Mouse (Mus musculus) thymus, adult 18-20 months (tissue): ENCODE measurements at regions not wholly inside any gene's neighbourhood (a gene's known extent, or its start where the extent isn't known, plus 50 kb on each side); places are given as distances from the start of the nearest gene placed in this dataset.

Experiments
- DNase-seq, 2 experiments: peaks; one replicate each; pipeline ENCODE4 v3.0.0; 2022; ENCODE audit warnings: mixed read lengths in 2 of 2

GRCm38 (mm10) chr11:112501781-112502180 lies 280.2 kb upstream of the Sox9 start:
- DNase-seq = no peak

- no peak for DNase-seq
Observed at GRCm38 (mm10) chr11:112519076-112519475, 262.9 kb upstream of the Sox9 start.

- no peak for DNase-seq
Observed at GRCm38 (mm10) chr11:112524983-112525382, 257.0 kb upstream of the Sox9 start.

DNA sequence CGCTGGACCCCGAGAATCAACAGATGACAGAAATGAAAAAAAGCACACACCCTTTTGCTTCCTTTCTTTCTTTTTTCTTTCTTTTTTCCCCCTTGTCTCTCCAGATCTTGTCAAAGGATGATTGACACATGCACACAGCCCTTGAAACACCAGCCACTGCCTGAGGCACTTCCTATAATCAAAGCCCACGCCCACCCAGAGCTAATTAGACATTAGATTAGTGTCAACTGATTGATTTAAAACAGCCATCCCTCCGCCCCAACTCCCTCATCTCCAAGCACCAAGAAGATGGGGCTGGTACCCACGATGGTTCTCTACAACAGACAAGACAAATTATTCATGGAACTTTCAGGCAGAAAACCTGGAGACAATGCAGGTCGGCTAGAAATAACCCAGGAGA lies 239.5 kb upstream of the Sox9 start:
- no peak for DNase-seq

- no peak for DNase-seq
Observed at GRCm38 (mm10) chr11:112543473-112543872, 238.6 kb upstream of the Sox9 start.

DNA sequence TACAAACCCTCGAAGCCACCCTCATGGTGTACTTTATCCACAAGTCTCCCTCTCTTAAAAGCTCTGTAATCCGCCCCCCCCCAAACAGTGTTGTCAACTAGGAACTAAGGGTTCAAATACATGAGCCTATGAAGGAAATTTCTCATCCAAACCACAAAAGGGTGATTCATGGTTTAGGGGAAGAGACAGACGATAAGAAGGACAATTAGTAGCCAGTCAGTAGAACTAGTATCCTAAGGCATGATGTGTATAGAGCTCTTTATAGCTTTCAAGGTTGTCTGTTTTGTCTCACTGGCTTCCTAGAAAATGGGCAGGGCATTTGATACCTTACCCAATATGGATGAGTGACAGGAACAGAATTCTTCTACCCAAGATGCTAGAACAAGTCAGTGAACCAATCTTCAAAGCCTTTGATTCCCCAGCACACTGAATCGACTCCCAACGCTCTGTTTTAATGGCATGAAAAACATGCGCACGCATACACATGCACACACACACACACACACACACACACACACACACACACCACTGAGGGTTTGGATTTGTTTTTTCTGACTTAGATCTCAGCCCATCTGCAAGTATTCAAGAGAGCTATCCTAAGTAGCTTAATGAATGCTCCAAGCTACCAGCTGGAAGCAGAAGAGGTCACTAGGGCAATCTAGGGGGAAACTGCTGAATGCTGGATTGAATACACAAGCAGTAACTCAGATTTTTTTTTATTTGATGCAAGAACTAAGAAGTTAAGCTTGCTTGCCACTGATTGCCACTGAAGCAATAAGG lies 236.6 kb upstream of the Sox9 start:
- no peak for DNase-seq

- DNase-seq = no peak
Observed at GRCm38 (mm10) chr11:112546162-112546561, 235.9 kb upstream of the Sox9 start.

DNA sequence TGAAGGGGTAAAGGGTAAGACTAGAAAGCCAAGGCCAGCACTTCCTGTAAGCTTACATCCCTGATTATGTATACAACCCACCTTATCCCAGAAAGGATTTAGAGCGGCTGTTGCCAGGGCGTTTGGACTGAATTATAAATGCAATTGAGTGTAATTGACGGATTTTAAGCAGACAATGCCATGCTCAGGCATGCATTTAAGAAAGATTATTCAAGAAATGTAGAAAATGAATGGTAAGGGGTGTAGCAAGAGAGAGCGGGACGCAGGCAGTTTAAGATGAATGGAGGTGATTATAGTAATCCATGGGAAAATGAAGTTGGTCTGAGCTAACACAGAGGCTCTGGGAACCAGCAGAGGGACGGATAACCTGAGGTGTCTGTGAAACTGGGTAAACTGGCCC lies 229.2 kb upstream of the Sox9 start:
- no peak for DNase-seq

- no peak for DNase-seq
Observed at GRCm38 (mm10) chr11:112563027-112563426, 219.0 kb upstream of the Sox9 start.

- DNase-seq = no peak
Observed at GRCm38 (mm10) chr11:112564706-112565215, 217.3 kb upstream of the Sox9 start.

DNA sequence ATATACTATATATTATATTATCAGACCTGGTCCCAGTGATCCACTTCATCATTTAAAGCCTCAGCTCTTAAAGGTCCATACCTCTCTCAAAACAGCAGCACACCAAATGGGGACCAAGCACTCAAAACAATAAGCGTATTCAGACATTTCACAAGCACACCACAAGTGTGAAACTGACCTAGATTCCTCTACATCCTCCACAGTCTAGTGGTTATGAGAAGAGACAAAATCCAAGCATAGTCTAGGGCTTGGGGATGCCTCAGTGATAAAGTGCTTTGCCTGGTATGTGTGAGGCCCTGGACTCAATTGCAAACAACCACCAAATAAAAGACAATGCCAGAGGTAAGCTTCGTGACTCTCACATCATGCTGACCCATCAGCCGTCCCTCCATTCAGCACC lies 216.0 kb upstream of the Sox9 start:
- DNase-seq = no peak

- no peak for DNase-seq
Observed at GRCm38 (mm10) chr11:112587386-112587785, 194.6 kb upstream of the Sox9 start.

GRCm38 (mm10) chr11:112588088-112588487 lies 193.9 kb upstream of the Sox9 start:
- no peak for DNase-seq

DNA sequence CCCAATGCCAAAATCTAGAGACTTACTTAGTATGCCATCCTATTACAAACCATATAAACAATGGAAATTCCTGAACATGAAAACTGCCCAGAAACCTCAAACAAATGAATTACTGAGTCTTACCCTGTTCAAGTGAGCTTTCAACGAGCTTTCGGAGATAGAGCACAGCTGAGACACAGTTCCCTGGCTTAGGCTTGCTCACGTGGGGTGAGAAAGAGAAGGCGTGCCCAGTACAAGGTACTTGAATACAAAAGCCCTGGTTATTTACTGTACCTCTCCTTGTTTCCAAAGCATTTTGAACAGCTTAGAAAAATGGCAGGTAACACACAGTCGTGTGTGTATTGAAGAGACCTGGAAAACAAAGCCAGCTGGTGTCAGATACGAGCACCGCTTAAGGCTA lies 191.8 kb upstream of the Sox9 start:
- no peak for DNase-seq

GRCm38 (mm10) chr11:112592411-112593020 lies 189.5 kb upstream of the Sox9 start:
- DNase-seq = no peak

- DNase-seq = no peak
Observed at GRCm38 (mm10) chr11:112593821-112594220, 188.2 kb upstream of the Sox9 start.

DNA sequence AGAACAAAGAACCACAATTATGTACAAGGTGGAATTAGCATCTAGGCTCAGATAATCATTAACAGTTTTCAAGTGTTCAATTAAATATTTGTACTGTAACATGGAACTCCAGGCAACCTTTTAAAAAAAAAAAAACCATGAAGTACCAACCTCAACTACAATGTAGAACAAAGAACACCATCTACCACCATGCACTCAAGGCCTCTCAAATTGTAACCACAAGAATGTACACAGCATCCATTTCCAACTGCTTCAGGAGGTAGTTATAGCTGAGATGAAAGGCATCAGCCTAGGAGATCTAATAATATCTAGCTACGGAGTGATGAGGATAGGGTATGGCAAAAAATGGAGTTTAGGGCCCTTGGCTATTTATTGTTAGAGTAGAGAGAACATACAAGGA lies 174.7 kb upstream of the Sox9 start:
- no peak for DNase-seq

- DNase-seq = no peak
Observed at GRCm38 (mm10) chr11:112609277-112609676, 172.7 kb upstream of the Sox9 start.

- no peak for DNase-seq
Observed at GRCm38 (mm10) chr11:112611073-112611472, 171.0 kb upstream of the Sox9 start.

DNA sequence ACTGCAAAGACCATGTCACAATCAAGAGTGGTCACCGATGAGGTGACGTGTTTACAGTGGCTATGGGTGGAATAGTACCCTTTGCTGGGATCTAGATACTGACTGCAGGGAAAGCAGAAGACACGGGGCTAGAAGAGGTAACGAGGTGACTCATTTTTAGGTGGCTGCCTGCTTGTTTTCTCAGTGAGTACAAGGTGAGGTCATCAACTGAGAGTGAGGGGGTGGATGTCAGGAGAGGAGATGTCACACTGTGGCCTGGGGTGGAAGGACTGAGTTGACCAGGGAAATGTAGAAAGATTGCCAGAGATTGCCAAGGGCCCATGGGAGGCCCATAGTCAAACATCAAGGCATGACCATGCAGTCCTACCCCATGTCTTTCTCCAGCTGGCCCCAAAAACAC lies 166.4 kb upstream of the Sox9 start:
- no peak for DNase-seq

GRCm38 (mm10) chr11:112616942-112617341 lies 165.1 kb upstream of the Sox9 start:
- DNase-seq = no peak

- no peak for DNase-seq
Observed at GRCm38 (mm10) chr11:112620916-112621315, 161.1 kb upstream of the Sox9 start.

DNA sequence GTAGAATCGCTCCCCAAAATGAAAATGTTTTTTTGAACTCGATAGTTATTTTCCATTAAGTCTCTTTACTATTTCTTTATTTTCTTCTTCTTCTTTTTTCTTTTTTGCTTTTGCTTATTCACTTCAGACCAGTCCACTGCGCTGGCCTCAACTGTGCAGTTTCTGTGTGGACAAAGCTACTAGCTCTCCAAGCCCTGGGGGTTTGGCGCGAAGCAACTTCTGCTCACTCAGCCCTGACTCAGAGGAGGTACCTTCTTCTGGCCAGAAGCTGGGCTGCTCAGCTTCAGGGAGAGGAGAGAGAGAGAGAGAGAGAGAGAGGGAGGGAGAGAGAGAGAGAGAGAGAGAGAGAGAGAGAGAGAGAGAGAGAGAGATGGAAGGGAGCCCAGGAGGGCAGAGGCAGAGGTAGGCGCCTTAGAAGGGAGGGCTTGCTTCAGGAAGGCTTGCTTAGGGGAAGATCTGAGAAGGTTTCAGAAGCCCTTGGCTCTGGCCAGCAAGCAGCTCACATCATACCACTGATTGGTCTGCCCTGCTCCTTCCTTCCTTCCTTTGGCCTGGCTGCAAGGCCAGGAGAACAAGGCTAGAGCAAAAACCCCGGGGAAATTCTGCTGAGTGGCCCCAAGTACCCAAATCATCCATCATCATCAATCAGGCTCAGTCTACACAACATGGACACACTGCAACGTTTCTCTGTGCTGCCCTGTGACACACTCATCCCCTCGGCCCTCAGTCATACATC lies 160.5 kb upstream of the Sox9 start:
- no peak for DNase-seq

DNA sequence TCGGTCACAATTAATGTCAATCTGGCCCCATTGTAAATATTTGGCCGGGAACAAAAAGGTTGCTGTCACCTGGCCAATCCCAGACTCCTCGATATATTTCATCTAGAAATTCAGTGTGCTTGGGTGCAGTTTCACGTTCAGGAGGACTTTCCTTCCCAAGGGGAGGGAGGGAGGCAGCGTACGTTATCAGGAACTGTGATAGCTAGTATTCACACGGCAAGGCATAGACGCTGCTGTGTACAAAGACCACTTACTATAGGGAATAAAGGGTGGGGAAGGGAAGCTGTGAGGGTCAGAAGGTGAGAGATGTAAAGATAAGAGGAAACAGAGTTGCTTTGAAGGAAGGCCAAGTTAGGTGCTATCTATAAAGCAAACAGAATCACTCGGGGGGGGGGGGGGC lies 132.7 kb upstream of the Sox9 start:
- no peak for DNase-seq
